Mouse (Mus musculus) G1E-ER4 (cell line): ENCODE measurements around the gene Ccdc186. TPM values are rescaled to one million over a fixed set of nuclear protein-coding genes. Genes with fewer than 3 reads are reported as not detected.

Experiments used
- GATA1 ChIP-seq: IDR thresholded peaks from one replicate; pipeline ENCODE4 v1.8.0; 2012; ENCODE audit warnings: low read length, inconsistent platforms
- polyA plus RNA-seq: library from polyadenylated mRNA; stranded (reverse); fragments of >175 nt; gene quantifications from 2 replicates; pipeline ENCODE4 v1.2.3, GENCODE M21; 2012

Gene Ccdc186
- 1.4 and 2.1 TPM in 2 replicates for polyA plus RNA-seq

DNA sequence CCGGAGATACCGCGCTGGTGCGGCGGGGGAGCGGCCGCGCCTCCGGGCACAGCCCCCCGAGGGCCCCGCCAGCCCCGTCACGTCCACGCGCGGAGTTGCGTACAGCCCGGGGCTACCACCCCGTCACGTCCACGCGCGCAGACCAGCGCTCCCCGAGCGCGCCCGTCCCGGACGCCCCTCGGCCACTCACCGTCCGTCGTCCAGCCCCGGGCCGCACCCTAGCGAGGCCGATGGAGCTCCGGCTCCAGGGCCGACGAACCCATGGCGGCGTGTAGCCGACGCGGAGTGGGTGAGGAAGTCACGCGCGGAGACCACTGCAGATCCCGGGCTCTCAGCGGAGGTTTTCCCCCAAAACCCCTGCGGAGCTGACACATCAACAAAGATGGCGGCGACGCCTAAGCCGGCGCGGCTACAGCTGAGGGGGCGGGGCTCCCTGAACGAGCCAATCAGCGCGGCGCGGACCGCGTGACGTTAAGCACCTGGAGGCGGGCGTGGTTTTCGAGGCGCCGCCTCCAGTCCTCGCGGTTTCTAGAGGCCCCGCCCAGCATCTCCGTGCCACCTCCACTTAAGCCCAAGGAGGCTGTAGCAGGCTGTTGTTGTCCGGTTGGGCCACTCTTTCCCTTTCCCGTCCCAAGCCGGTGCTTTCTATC lies at the start of gene Ccdc186:
Gene Ccdc186 (minus strand): TSS at position 393 of the 650 bp plus-strand sequence.
- no peak for TF ChIP-seq GATA1

DNA sequence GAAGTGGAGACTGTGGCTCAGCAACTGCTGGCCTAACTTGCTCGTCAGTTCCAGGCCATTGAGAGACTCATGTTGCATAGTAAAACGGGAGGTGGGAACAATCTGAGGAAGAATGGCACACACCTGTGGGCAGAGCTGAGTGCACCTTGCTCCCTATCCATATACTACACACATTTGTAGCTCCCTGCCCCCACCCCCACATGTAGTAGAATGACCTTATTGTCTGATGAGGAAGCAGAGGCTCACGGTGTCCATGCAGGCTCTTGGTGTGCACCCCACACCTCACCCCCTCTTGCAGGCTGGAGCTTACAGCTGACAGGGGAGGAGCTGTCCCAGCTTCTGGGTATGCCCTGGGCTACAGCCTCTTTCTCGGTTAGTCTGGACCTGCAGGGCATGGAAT lies 45.7 kb upstream of the Ccdc186 start:
- TF ChIP-seq GATA1 = no peak

DNA sequence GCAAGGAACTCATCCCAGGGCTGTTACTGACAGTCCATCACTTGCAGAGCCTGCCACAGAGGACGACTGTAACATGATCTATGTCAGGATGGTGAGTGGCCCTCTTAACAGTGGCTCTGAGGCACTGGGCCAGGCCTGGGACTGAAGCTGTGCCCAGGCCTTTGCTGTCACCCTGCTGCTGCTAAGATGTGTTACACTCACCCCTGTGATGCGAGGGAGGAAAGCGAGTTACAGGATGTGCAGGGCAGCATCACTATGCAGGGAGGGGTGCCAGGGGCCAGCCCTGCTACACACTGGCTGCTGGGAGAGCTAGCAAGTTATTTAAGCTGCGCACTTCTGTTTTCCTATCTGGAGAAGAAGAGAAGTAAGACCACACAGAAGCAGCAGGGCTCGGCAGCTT lies 34.5 kb upstream of the Ccdc186 start:
- no peak for TF ChIP-seq GATA1

DNA sequence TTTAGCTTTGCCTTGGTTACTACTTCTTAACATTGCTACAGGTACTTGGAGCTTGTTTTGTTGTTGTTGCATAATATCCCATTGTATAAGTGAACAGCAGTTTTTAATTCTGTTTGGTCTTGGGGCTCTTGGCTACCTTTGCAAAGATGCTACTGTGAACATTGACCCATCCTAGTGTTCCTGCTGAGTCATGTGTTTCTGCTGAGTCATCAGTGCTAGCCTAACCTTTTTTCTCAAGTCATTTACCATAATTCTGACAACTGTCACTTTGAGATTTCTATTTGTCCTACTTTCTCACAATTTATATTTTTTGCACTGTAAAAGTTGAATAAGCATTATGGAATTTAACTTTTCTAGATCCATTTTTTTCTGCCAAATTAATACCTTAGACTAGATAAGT lies 30.6 kb upstream of the Ccdc186 start:
- no peak for TF ChIP-seq GATA1

DNA sequence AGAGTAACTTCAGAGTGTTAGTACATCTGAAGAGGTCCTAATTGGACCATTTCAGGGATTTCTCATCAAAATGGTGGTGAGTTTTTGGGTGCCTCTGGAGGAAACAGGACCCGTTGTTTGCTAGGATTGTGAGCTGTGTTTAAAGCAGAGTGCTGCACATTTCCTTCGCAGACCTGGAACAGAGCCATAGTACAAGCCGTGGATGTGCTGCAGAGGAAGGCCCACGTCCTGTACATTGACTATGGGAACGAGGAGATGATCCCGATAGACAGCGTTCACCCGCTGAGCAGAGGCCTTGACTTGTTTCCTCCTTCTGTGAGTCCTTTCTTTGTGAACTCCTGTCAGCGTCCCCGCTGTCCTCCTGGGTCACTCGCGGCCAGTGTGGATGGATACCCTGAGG lies 21.0 kb upstream of the Ccdc186 start:
- no peak for TF ChIP-seq GATA1

DNA sequence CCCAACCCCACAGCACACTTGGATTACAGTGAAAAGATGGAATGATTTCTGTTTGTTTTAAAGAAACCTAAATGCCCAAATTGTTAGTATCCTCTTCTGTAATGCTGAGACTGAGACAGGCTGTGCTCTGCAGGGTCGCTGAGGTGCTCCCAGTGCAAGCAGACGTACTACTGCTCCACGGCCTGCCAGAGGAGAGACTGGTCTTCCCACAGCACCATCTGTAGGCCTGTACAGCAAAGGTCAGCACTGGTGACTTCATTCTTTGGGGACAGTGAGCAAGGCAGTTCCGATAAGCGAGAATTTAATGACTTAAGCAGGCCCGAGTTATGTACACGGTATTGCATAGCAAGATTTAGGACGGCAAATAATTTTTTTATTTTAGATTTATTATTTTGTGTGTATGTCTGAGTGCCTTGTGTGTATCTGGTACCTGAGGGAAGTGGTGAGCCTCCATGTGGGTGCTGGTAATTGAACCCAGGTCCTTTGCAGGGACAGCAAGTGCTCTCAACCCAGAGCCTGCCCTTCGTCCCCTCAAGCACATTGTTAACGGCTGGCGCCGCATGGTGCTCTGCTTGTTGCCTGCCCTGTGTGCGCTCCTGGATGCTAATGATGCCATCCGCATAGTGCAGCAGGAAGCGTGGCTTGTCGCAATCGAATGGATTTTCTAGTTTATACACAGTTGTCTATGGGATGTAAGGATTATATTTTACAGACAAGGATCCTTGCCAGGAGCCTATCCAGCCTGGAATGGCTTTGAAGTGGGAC lies 17.1 kb upstream of the Ccdc186 start:
- no peak for TF ChIP-seq GATA1

DNA sequence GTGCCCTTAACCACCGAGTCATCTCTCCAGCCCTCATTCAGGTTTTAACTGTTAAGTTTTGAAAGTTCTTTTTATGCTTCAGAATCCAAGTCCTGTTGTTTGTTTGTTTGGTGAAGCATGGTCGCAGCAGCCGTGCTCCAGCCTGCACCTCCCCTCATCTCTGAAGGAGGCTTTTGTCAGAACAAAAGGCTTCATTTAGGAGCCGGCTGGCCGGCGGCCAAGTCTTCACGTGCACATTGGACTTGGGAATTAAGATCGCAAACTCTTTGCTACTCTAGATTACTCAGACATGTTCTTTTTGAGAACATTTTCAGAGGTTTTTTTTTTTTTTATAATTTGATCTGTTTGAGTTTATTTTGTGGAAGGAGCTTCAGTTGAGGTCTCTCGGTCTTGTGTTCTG lies 13.3 kb upstream of the Ccdc186 start:
- no peak for TF ChIP-seq GATA1

DNA sequence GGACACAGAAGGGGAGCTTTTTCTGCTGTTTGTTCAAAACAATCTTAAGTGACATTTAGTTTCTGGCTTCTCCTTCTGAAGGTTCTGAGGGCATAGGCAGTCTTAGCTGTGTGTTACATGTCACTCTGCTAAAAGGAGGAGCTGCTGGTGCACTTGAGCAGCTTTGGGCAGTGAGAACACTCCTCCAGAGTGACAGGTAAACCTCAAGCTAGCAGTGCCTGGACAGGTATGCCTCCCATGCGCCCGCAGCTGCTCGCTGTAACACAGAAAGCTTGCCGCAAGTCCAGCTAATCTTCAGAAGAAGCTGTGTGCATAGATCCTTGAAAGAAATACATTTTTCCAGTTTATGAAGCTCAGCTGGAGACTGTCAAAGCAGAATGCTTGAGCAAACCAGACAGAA lies 8.2 kb upstream of the Ccdc186 start:
- no peak for TF ChIP-seq GATA1

DNA sequence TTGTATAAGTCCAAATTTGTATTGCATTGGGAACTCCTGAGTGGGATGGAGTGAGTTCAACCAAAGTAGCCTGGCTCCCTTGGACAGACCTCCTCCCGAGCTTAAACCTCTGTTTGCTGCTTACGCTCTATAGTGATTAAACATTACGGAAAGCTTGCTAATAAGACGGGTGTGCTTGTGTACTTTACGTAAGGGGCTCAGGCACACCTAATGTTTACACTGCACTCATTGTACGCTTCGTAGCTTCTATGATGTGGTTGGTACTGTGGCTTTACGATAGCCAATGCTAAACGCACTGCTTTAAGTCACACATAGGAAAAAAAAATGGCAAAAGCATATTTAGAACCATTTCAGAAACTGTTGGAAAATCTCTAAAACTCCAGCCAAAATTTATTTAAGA lies 7.3 kb upstream of the Ccdc186 start:
- TF ChIP-seq GATA1 = no peak

DNA sequence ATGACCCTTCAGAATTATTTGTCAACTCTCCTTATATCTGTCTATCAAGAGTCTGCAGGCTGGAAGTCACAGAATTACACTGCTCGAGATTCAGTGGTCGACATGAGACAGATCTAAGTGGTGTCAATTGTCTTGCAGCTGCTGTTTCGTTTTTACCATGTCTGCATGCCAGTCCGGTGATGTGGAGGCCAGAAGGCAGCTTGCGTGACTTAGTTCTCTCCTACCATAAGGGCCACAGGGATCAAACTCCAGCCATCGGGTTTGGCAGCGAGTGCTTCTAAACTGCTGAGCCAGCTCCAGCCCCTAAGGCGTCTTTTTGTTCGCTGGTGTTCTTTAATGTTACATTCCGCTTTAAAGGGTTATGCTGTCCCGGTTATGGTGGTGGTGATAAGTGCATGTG lies 6.3 kb upstream of the Ccdc186 start:
- TF ChIP-seq GATA1 = no peak

DNA sequence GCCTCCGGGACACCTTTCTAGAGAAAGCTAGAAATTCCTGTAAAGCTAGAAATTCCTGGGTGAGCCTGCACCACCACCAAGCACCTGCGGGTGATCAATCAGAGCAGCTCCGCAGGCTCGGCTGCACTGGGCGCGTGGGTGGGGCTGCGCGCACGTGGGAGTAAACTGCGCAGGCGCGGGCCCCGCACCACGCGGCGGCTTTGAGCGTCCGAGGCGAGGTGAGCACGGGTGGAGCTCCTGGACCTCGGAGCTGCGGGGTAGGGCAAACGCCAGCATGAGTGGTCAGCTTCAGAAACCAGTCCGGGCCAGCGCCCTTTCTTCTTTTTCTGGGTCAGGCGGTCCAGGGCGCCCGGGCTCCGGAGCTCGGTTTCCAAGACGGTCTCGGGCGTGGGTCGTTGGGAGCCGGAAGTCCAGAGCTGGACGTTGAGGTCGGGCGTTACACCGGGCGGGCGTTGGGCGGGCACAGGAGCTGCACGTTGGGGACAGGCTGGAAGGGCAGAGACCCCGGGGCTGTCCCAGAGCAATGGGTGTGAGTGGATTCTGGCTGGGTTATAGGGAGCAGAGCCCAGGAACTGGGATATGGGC lies 4.1 kb upstream of the Ccdc186 start, which contains the start of gene Tdrd1:
Gene Tdrd1 (plus strand): TSS at position 163 of the 585 bp plus-strand sequence.
- no peak for TF ChIP-seq GATA1

DNA sequence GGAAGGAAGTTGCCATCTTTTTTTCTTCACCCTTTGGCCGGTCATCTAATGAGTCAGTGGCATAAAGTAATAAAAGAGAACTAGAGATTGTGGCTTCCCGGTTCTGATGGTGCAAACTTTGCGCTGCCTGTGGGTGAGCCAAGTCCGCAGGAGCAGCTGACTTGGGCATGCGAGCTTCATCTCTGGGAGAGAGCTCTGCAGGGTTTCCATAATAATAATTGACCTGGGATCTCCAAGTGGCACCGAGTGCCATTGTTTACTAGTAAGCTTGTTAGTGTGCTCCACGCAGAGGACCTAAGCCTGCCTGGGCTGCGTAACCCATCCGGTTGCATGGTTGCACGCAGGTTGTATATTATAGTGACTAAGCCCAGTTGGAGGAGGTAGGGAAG lies 452 bp upstream of the Ccdc186 start:
- TF ChIP-seq GATA1 = no peak

DNA sequence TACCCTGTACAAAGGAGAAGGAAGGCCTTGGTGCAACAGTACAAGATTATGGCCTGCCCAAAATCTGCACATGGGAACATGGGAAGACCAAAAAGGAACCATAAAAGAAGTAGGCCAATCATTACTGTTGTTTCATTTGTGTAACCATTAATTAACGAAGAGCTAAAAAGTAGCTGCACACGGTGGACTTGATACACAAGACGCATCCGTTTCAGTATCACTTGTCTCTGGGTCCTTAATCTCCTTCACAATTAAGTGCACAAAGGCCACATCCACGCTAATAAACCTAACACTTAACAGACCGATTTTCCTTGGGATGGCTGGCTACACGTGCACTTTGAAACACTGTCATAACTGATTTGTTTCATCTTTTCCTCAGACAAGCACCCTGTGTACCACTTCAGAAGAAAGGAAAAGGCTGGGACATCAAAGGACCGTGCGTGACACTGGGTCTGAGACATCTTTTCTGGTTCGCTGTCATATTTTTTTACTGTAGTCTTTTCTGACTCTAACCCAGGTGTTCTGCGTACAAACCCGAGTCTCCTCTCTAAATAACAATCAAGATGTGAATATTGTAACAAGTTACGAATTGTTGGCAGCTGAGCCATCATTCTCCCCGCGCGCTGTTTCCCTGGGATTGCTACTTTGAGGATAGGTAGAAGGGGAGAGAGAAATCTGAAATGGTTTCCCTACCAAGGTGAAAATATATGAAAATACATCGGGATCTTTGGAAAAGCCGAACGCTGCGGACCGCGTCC lies 771 bp downstream of the Ccdc186 start:
- TF ChIP-seq GATA1 = no peak

DNA sequence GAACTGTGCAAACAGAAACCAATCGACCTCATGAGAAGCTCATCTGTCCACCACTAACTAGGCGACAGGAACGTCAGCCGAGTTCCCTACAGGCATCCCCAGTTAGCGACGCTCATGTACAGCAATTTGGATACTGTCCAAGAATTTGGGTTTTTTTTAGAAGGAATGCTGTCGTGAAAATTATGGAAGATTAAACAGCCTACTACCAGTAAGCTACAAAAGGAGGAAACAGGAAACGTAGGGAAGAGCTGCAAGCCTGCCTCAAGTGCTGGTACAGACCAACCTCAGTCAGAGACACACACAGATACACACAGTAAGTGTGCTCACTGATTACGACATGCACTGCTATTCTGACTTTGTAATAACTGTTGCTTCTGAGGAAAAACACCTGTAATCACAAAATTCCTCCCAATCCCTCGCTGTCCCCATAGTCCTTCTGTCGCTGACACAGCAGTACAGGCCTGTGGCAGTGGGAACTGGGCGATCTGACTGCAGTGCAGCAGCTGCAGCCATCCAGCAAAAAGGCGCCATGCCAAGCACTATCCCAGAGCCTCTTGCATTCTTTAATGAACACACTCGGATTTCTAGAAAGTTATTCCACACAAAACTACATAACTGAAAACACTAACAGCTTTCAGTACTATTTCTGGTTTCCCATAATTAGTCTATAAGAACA lies 4.0 kb downstream of the Ccdc186 start:
- TF ChIP-seq GATA1 = no peak

DNA sequence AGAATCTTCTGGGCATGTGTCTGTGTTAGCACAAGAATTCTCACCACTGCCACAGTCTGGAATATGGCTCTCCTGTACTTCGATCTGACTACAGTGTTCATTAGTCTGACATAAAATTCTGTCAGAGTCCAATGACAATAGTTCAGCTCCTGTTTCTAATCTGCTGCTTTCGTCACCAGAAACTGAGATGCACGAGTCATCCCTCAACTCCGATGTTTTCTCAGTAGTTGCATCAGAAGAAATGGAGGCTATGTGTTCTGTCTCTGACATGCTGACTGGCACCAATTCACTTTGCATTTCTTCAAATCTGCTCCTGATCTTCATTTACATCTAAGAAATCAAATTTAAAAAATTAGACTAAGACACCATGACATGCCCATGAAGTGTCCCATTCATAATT lies 8.6 kb downstream of the Ccdc186 start:
- no peak for TF ChIP-seq GATA1
